Mouse (Mus musculus) adrenal gland, postnatal 10 days (tissue): ENCODE measurements around the gene Creg1. TPM values are rescaled to one million over a fixed set of nuclear protein-coding genes. Genes with fewer than 3 reads are reported as not detected.
A peak's percentile ranks its signal among the peaks of the same experiment; 100 is the strongest.
"Not testable (repeated sequence)": the region's sequence is repeated elsewhere in the genome, so short reads cannot be mapped to it uniquely, and the experiment has no call there.

ENCODE experiments used
- DNase-seq: peaks from one replicate; pipeline ENCODE4 v3.0.0; 2021; ENCODE audit warnings: mixed read lengths
- total RNA-seq, 2 experiments: library from RNA; stranded (reverse); gene quantifications; 2 replicates each; pipeline ENCODE4 v1.2.3; 2021

The Creg1 gene
- total RNA-seq, 2 experiments from 2014 or later, result 51.2 TPM

GRCm38 (mm10) chr1:165751142-165751541, 12.4 kb upstream of the Creg1 start:
- no peak for DNase-seq

GRCm38 (mm10) chr1:165751838-165752237, 11.7 kb upstream of the Creg1 start:
- DNase-seq, result no peak

- no peak for DNase-seq
Measured at GRCm38 (mm10) chr1:165754205-165754604, 9.3 kb upstream of the Creg1 start.

- no peak for DNase-seq
Measured at GRCm38 (mm10) chr1:165755194-165755593, 8.4 kb upstream of the Creg1 start.

- DNase-seq, result no peak
Measured at GRCm38 (mm10) chr1:165761522-165762305, 1.8 kb upstream of the Creg1 start.

- DNase-seq, result not testable (repeated sequence)
Measured at GRCm38 (mm10) chr1:165762498-165762897, 1.0 kb upstream of the Creg1 start.

GRCm38 (mm10) chr1:165762914-165763634, 472 bp upstream of the Creg1 start:
- DNase-seq, result no peak

- no peak for DNase-seq
Measured at GRCm38 (mm10) chr1:165764571-165764970, 1.0 kb downstream of the Creg1 start.

GRCm38 (mm10) chr1:165765041-165765440, 1.5 kb downstream of the Creg1 start:
- no peak for DNase-seq

- DNase-seq, result no peak
Measured at GRCm38 (mm10) chr1:165765651-165766294, 2.2 kb downstream of the Creg1 start.

- DNase-seq, result no peak
Measured at GRCm38 (mm10) chr1:165766295-165766890, 2.8 kb downstream of the Creg1 start.

- no peak for DNase-seq
Measured at GRCm38 (mm10) chr1:165768894-165769512, 5.5 kb downstream of the Creg1 start.

GRCm38 (mm10) chr1:165770181-165770759, 6.7 kb downstream of the Creg1 start:
- no peak for DNase-seq

- DNase-seq, result peak; percentile 87
Measured at GRCm38 (mm10) chr1:165771491-165771897, 7.9 kb downstream of the Creg1 start.

- no peak for DNase-seq
Measured at GRCm38 (mm10) chr1:165771998-165772397, 8.5 kb downstream of the Creg1 start.

- peak; percentile 42 for DNase-seq
Measured at GRCm38 (mm10) chr1:165775518-165776294, 12.2 kb downstream of the Creg1 start.

GRCm38 (mm10) chr1:165779954-165780585, 16.5 kb downstream of the Creg1 start:
- DNase-seq, result peak; percentile 19

- peak; percentile 51 for DNase-seq
Measured at GRCm38 (mm10) chr1:165780586-165781111, 17.1 kb downstream of the Creg1 start.

GRCm38 (mm10) chr1:165781426-165781825, 17.9 kb downstream of the Creg1 start:
- DNase-seq, result no peak

- no peak for DNase-seq
Measured at GRCm38 (mm10) chr1:165781911-165782310, 18.4 kb downstream of the Creg1 start.
